Mouse (Mus musculus) cerebellum, adult 8-10 months (tissue): Measurements from ENCODE around the gene Ldlrad3.

Experiments used
- DNase-seq: peaks from one replicate; pipeline ENCODE4 v3.0.0; 2022

Ldlrad3 gene

DNA sequence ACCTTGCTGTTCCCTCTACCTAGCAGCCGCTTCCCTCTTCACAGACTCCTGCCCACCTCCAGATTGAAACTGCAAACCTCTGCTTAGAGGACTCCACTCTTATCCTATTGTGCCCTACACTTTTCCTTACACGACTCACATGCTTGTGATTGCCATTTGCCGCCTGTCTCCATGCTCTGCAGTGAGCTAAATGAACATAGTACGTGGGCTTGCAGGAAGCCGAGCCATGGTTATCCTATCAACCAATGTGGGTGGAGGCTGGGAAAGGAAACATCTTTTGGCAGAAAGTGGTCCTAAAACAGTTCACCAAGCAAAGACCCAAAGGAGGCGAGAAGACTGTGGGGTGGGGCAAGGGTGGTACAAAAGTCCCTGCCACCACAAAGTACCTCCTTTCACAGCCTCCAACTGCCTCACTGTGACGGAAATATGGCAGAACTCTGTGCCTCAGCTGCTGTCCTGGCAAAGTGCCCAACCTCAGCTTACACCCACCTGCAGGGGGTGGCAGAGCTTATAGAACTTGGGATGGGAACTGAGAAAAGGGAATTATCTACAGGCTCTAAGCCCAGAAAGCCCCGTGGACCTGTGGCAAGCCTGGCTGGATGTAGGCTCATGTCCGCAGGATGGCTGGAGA lies 153.4 kb downstream of the Ldlrad3 start:
- DNase-seq: no peak

DNA sequence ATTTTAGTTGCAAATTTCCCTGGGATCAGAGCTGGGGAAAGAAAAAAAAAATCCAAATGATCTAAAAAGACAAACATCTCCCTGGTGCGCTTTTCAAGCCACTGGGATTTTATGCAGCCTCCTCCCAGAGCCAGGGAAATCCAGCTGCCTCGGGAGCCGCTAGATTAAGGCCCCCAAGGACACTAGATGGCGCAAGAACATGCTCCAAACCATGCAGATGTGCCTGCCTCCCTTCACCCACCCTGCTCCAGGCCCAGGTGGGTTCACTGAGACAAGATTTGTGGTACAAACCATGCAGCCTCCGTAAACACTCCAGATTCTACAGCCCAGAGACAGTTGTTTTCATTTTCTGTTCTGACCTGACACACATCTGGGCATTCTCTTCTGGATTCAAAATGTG lies 155.5 kb downstream of the Ldlrad3 start:
- no peak for DNase-seq

DNA sequence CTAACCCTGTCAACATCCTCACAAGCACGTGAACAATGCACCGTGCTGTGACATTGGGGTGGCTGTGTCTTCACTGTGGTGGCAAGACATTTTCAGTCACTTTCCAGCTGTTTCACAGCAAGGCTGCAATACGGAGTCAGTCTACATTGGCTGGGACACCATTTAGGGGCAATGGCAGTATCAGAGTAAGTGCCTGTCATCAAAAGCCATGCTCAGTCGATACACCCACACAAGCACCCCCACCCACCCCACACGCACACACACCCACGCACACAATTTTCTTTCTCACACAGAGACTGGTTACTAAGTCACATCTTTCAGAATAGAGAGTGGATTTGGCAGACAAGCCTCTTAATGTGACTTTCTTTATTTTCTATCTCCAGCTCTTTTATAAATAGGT lies 156.0 kb downstream of the Ldlrad3 start:
- no peak for DNase-seq

DNA sequence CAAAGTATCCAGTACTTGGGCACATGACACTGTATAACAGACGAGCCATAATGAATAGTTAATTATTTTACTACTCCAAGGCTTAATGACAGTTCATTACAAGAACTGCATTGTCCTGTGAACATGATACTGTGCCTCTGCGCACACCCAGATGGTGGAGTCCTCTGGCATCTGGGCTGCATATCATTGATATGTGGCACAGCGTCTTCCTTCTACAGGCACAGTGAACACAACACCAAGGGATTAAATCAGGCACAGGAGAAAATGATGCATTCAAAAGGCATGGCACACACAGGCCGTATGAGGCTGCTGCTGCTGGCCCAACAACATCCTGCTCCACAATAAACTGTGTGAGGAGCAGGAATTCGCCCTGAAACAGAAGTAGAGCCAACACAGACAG lies 156.5 kb downstream of the Ldlrad3 start:
- no peak for DNase-seq

DNA sequence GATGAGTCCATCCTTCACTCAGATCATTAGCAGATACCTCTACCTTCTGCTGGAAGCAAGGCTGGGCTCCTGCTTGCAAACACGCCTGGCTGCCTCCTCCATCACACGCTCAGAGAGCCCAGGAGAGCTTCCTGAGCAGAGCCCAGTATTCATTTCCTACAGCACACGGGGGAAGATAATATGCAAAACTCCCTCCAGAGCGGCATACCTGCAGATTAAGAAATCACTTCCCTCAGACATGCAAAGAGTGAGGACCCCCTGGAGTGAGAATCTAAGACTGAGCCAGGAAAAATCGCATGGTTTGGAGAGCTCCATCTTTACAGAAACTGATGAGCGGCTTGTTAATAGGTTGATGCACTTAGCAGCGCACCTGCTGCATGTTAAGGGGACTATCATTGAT lies 158.9 kb downstream of the Ldlrad3 start:
- peak; percentile 60 for DNase-seq

DNA sequence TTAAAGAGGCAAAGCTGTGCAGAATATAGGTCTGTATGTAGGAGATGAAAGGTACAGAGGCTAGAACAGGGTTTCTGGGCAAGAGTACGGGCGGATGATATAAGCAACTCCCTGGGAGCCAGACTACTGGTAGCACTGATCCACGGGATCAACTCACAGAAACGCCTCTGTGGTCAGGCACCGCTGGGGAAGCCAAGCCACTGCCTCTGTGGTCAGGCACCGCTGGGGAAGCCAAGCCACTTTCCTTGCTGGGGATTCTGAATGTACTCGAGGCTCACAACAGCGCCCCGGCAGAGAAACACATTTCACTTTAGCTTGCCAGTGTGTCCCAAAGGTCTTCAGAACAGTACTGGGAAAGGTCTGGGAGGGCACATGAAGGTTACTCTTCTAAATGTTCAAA lies 160.0 kb downstream of the Ldlrad3 start:
- DNase-seq: no peak

DNA sequence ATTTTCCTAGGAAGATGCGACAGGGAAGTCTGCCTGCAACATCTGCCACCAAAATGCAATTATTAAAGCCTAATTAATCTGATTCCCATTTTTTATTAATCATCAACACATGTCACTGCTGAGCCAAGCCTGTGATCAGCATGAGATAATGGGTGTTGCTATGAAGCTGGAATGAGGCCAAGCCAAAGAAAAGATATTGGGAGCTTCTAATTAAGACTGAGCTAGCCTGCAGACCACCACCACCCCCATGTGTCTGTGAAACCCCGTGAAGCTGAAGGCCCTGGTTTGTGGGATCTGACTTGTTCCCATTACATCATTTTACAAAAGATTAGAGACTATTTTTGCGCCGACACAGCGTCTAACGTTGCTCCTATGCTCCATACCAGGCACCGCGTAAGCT lies 161.7 kb downstream of the Ldlrad3 start:
- no peak for DNase-seq

DNA sequence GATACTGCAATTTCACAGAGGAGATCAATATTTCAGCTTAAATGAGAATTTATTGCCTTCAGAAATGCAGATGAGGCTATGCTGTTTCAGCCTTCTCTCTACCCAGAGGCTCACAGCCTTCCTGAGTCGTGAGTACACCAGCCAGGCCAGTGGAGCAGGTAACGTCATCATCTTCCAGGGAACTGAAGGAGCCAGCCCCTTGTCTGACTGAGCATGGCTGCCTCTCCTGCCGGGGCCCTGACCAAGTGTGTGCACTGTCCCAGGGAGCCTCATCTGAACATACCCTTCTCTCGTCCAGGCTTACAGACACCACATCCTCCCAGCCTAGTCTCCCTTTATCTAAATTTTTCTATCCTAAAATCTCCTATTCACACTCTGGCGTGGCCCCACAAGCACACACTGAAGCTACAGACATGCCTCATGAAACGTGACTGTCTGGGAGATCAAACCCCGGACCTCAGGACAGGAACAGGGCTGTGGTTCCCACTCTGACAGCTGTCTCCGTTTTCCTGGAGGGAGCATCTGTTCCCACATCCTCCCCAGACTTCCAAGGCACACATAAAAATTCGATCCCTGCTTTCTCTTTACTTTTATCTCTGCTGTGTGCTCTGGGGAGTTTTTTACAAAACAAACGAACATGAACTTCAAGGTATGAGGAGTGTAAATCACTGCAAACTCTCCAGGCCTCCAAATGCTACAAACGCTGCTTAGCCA lies 164.7 kb downstream of the Ldlrad3 start:
- DNase-seq: no peak

DNA sequence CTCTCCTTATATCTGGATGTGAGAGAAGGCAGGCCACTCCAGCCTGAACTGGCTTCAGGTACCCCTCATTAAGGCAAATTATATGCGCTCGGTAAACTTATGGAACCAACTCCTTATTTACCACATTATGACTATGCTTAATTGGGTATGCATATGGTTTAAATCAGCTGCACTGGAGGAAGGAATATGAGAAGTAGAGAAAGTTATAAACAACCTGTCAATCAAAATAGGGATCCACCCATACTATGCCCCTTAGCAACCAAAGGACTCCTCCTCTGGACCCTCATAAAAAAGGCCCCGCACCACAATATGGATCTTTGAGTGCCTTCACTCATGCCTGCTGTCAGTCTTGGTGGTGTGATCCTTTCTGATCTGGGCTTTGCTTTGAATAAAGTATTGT lies 165.6 kb downstream of the Ldlrad3 start:
- no peak for DNase-seq

DNA sequence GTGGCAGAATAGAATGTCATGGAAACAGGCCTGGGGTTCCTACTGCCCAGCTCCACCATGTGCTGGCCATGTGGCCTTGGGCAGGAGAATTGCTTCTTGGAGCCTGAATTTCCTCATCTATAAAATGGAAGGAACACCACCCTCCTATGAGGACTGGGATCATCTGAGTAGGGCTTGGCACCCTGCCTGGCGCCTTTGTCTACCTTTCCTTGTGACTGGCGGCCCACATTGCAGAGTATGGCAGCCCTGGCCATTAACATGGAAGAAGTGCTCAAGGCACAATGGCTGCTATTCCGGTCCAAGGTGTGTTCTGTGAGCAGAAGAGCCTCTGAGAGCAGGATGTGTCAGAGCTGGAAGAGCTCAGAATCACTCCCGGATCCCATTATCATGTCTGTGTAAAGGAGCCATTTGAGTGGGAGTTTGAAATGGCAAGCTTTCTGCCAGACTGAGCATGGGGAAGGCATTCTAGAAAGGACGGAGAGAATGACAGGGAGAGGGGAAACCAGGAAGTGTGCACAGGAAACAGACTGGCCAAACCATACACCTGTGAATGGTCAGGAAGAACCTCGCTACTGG lies 171.6 kb downstream of the Ldlrad3 start:
- DNase-seq: no peak

DNA sequence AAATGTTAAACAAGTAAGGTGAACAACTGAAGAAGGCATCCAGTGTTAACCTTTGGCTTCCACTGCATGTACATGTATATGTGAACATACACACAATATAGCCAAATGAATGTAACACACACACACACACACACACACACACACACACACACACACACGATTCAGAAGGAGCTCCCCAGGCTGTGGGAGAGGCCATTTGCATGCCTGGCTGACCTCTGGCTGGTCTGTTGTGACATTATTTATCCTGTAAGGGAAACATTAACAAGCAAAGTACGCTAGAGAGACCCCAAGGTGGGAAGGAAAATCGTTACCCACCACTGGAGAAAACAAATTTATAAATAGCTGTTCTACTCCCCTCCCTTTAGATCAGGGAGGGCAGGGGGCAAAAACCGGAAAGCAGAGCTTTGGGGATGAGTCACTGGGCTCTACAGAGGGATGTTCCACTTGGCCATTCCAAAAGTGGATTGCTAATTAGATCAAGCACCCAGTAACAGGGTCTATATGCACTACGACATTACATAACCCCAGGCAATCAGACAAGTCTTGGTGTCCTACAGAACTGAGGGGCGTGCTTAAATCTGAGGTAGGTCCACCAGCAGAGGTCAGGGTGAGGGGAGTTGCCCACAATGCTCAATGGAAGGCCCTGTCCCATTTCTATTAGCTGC lies 174.7 kb downstream of the Ldlrad3 start:
- DNase-seq: no peak

DNA sequence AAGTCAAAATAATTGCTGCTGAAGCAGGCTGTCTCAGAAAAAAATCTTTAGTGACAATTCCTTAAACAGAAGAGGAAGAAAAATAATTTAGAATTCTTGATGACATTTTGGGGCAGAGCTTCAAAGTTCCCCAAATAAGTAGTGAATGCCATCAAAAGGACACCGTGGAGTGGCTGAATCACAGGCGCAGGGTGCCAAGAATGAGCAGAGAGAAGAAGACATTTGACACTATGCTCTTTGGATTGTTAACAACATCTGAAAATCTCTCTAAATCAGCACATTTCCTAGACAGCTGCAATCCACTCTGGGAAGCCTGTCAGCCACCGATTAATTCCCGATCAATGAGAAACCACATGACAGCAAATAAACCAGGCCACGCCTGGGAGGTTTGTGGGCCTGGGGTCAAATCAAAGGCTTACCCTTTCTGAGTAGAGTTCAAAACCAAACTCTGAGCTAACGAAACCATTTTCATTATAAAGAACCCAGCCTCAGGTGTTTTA lies 176.4 kb downstream of the Ldlrad3 start:
- no peak for DNase-seq

DNA sequence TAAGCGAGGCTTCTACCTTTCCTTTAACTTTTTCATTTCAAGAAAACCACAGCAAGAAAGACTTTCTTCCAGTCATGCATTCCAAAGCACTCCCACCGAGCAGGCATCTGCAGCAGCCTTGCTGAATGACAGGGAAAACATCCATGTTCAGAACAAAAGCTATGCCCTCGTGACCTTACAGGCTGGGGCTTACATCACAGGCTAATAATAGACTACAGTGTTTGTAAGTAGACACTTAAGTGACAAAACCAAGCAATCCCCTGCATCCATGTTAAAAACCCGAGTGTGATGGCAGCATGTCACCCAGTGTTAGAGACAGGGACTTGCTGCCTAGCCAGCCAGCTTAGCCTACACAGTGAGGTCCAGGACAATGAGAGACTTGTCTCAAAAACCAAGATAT lies 180.0 kb downstream of the Ldlrad3 start:
- DNase-seq: no peak

DNA sequence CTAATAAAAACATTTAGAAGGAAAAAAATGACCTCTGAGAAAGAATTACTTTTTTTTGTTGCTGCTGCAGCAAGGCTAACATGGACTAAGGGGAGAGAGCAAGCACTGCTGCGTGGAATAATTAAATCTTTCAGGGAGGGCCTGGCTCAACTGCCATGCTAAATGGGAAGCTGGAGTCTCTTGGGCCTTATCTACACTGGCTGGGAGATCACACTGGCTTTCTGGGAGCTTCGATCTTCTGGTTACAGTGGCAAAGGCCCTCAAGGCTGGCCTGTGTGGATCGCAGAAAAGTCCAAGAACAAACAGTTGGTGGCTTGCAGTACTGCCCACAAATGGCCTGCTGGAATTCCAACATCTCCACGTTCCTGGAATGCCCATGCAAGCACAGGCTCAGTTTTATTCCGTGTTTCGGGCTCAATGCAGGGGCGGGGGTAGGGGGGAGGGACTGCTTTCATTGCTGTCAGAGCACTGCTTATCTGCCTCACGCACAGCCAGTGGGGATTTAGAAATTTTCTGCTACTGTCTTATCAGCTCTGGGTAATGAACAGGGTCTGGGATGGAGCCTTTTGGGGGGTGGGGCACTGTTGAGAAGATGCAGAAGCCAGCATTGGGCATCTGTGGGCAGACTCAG lies 180.7 kb downstream of the Ldlrad3 start:
- no peak for DNase-seq

DNA sequence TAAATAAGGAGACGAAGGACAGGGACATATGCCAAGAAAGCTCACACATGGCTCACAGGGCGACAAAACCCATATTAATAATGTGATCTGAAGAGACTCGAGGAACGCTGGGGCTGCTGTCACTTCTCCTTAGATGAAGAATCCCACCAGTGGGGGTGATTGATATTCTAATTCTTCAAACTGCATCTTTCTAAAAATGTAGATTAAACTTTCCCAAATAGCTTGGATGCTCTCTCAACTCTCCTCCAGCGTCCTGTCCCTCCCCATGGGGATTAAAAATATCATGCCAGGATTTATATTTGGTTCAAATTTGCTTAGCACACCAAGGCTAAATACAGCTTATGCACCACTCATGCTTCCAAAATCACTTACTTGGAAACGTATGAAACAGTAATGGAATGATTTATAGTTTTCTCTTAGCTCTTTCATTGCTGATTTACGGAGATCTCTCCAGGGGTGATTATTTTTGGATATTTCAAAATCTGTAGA lies 182.4 kb downstream of the Ldlrad3 start:
- no peak for DNase-seq

DNA sequence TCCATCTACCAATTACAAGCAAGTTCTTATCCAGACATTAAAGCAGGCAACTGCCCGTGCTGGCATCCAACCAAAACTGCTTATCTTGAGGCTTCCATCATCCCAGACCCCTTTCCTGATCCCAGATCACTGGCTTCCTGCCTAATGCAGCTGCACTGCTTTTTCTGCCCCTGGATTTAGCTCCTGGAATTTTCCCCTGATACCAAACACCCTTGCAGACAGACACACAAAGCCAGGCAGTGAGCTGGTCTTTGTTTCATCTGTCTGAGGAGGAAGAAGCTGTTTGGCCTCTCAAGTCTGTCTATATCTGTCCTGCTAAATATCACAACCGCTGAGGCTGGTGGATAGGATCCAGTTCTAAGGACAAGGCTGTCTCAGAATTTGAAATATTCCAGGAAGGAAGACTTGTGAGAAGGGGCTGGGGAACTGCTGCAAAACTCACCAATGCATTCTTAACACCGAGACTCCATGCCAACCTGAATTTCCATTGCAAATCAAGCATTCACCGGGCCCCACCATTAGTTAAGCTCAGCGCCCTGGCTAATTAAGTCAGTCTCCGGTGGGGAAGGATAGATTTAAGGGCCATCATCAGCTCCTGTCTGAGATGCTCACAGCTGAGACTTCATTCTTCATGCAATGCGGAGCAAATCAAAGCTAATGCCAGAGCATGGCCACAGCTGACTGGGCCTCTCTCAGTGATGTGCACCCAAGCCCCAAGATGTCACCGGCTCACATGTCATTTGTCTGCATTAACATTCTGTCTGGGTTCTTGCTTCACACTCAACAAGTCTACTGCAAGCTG lies 183.0 kb downstream of the Ldlrad3 start:
- DNase-seq: no peak

DNA sequence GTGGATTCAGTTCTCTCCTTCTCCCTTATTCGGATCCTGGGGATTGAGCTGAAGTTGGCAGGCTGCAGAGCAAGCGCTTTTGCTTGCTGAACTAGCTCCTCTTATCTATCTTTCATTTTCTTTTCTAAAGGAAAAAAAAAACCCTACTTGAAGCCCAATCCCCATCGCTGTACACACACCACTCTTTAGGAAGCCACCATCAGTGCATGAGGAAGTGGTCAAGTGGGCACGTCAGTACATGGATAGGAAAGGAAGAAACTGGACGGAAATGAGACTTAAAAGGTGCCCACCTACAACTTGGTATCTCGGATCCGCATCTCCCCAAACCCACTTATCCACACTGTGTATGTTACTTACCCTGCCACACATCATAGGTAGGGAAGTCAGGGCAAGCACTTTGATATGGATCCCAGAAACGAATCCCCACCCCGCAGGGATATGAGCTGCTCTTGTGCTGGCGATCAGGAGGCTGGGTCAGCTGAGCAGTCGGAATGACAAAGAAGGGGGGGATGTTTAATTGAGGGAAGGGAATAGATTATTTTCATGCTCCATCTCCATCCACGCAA lies 183.7 kb downstream of the Ldlrad3 start:
- DNase-seq: no peak

DNA sequence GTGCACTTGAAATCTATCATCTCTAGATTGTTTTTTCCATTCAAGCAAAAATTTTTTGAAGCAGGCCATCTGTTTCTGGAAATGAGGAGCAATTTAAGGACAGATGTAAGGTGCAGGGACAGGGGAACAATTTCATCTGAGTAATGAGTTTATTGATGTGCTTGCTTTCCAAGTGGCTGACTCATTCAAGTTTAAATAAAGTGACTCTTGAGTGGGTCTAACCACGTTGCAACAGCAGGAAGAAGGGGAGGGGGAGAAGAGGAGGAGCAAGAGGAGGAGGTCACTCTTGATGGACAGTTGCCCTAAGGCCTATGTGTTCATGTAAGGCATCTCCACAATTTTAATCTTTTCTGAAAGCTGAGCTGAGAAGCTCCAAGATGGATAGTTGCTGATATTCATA lies 184.5 kb downstream of the Ldlrad3 start:
- DNase-seq: no peak

DNA sequence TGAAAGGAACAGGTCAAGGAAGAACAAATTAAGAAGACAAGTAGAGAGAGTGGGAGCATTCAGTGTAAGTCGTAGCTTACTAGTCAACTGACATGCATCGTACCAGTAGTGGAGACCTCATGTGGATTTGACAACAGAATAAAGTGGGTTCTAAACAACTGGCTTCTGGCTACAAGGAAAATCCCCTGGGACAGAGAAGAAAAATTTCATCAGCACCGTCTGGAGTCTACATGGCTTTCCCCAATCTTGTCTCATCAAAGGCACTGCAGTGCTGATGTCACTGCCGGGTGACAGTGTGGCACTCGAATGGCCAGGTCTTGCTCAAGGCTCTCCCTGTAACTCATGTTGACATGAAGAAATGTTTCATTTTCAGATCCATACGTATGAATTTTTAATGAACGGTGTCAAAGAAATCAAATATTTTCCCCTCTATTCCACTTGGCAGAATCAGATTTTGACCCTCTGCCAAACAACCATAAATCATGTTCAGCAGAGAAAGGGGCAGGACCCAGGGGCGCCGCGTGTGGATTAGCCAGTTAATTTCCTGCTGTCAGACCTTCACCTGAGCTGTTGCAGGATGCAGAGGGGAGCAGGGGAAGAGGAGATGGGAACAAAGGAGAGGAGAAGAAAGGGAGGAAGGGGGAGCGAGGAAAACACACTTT lies 187.1 kb downstream of the Ldlrad3 start:
- DNase-seq: no peak

DNA sequence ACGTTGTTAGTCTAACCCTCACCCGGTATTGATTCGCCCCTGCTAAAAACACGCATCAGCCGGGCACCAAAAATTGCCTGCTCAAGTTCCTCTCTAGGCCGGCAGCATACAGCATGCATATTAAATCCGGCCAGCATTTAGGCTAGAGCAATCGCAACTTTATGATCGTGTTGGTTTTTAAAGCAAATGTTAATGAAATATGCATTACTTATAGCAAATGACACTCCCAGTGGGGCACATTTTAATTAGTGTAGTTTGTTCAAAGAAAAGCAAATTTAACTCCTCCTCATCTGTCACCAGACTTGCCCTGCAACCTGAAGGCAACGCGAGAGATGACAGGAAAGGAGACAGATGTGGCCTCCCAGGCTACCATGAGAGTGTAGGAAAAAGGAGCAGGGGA lies 189.2 kb downstream of the Ldlrad3 start:
- DNase-seq: no peak

DNA sequence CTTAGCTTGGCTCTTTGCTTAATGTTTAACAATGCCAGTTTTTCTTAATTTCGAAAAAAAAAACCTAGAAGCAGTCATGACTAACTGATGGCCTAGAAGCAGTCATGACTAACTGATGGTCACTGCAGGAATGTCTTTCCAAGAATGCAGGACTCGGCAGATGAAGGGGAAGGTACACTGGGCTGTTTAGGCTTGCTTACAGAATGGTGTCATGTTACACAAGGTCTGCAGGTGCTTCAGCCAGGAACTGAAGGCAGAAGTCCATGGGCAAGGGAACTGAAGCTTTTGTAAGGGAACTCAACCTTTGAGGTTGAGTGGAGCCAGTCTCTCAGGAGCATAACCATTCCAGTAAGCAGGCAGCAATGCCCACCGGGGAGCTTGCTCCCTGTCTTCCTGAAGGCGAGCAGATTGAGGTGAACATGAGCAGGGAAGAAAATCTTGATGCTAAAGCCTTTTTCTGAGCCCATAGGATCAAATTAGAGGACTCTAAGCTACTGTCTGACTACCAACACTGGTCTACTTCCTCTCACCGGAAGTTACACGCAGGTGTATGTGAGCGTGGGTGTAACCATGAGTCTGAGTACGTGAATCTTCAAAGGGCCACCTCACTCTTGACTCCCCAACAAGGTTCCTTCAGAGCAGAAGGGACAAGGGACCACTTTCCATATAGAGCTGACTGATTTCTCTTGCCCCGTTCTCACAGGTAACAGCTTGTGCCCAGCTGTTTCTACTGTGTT lies 193.4 kb downstream of the Ldlrad3 start:
- DNase-seq: no peak
